Mouse (Mus musculus) thymus, postnatal 14 days (tissue): ENCODE data around the gene Syf2.
A peak's percentile ranks its signal among the peaks of the same experiment; 100 is the strongest.

Experiments used
- DNase-seq: peaks from one replicate; pipeline ENCODE4 v3.0.0; 2021

Gene Syf2

DNA sequence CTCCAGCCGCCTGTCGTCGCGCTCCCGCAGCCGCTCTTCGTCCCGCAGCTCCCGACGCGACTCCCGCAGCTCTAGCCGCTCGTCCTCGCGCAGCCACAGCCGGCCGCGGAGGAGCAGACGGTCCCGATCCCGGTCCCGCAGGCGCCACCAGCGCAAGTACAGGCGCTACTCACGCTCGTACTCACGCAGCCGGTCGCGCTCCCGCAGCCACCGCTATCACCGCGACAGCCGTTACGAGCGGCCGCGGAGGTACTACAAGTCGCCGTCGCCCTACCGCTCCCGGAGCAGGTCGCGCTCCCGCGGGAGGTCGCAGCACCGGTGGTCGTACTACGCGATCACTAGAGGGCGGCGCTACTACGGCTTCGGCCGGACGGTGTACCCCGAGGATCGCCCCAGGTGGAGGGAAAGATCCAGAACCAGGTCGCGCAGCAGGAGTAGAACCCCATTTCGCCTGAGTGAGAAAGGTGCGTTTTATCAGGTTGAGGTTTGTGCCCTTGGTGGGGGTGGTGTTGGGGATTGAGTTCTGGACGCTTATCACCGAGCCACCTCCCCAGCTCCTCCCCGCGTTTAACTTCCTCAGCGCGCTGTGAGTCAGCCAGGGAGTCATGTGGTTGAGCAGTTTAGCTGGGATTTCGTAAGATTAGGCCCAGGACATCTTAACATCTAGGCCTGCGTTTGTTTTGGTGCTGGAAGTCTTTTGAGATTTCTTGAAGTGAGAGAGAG is 6.5 kb upstream of the Syf2 start:
- peak; percentile 61 for DNase-seq

DNA sequence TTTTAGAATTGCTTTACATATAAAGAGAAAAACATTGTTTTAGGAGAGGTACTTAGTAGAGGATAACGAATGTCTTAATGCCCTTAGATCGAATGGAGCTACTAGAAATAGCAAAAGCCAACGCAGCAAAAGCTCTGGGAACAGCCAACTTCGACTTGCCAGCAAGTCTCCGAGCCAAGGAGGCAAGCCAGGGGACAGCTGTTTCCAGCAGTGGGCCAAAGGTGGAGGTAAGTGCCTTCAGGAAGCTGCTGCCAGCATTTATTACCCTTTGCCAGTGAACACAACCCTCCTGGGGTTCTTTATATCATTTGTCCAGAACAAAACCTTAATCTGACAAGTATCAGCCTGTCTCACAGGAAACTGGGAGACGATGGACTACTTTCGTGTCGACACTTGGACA is 5.5 kb upstream of the Syf2 start:
- no peak for DNase-seq

DNA sequence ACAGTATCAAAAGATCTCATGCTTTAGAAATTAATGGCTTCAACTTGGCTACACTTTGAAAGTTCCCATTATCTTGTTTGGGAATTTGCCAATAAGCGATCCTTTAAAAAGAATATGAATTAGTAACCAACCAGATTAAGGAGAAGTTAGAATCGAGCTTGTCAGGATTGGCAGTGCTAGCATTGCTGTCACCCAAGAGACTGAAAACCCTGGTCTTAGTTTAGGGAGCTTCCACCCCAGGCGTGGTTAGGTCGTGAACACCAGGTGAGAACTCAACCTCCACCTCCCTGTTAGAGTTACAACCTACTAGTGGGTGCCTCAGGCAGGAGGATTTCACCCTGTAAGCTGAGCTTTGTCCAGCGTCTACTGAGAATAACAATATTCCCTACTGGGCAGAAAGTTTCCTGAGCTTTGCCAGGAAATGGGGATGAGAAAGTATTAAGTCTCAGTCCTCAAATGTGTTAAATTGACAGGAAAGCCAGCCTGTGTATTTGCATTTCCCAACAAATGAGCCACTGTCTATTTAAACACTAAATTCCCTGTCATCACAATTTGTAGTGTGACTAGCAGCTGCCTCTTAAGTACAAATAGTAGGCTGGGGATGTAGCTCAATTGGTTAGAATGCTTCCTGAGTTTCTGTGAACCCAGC is 2.8 kb upstream of the Syf2 start:
- DNase-seq = no peak

GRCm38 (mm10) chr4:134928464-134928836 is 2.2 kb upstream of the Syf2 start:
- no peak for DNase-seq

GRCm38 (mm10) chr4:134929536-134929935 is 1.2 kb upstream of the Syf2 start:
- peak; percentile 48 for DNase-seq

GRCm38 (mm10) chr4:134930190-134930589 is 508 bp upstream of the Syf2 start:
- DNase-seq = no peak

DNA sequence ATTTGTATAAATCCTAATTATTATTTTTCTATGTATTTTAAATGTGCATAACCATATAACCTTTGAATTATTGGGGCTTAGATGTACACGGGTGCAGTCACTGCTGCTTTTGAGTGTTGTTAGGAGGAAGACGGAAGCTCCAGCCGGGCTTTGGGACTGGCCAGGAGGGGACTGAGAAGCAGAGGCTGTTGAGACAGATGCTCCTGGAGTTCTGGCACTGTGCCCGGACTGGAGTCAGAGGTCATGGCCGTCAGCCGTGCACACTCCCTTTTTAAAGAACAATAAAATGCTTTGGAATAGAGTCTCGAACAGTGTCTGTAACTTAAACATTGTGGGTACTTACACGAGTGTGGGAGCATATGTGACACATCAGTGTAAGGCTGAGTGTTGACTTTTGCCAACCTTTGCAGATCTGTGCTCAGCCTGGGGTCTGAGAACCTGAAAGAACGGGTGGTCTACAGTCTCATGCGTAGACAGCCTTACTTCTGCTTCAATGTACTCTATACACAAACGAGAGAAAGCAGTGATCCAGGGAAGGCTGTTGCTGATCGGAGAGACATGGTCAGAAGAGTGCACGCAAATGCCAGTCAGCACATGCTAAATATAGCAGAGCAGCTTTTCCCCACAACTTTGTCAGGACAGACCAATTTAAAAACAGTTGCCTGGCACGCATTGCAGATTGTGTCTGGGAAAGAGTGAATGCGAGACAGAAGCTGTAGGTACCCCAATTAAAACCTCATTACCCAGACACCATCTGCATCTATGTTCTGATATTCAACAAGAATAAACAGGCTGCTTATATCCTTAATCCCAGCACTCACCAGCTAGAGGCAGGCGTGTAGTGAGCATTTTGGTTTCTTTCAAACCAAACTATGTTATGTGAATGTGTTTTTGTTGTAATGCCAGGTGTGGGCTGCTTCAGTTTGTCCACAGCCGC is 6.8 kb downstream of the Syf2 start:
- DNase-seq = no peak

- no peak for DNase-seq
Measured at GRCm38 (mm10) chr4:134939900-134940299, 9.2 kb downstream of the Syf2 start.

- no peak for DNase-seq
Measured at GRCm38 (mm10) chr4:134943758-134944538, 13.2 kb downstream of the Syf2 start.

- DNase-seq = peak; percentile 63
Measured at GRCm38 (mm10) chr4:134946024-134946744, 15.5 kb downstream of the Syf2 start.

DNA sequence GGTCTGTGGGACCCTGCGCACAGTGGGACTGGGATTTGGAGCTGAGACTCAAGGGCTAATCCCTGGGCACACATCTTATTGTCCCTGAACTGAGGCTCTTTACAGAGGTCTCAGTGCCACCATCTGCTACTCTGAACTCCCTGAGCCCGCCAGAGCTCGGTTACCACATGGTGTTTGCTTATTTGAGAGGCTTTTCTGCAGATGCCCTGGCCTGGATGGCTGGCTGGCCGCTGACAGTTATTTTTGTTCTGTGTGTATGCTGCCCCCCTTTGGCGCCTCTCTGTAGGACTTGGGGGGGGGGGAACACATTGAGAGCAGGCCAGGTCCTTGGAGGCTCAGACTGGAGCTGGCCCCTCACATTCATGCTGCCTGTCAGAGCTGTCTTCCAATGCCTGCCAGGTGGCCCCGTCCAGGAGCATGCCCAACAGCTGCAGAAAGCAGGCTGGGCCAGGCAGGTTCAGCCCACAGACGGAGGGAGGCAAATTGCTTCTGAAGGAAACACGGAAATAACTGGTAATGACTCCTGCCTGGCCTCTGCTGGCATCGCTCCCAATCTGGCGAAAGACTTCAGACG is 19.9 kb downstream of the Syf2 start:
- DNase-seq = no peak

DNA sequence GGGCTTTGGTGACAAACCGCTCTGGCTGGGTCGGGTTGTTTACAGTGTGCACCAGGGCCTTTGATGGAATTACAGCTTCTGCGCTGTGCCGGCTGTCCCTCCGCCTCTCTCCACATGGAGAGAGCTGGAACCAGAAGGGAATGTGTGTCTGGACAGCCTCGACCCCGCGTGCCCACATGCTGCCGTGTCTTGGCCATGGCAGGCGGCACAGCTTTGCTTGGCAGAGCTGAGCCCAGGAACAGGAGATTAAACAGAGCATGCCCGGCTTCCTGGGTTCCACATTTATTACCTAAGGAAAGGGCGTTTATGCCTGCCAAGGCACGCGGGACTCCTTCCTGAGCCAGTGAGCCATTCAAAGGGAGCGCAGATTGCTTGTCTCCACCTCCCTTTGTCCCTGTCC is 23.8 kb downstream of the Syf2 start:
- DNase-seq = no peak

- no peak for DNase-seq
Measured at GRCm38 (mm10) chr4:134955196-134955595, 24.5 kb downstream of the Syf2 start.

DNA sequence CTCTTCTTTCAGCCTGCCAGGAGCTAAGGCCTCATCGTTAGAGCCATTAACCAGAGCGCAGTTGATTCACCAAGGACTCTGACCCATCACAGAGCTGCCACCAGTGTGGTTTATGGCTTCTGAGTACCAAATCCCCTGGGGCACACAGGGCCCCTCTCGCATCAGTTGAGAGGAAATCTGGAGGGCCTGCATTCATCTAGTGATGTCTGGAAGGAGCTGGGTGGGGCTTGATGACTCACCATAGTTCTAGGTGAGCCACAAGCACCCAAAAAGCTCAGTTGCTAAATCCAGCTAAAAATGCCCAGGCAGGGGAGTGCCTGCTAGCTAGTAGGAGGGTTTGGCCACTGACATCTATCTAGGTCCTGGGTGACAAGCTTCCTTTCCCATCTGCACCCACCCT is 25.1 kb downstream of the Syf2 start:
- DNase-seq = no peak

DNA sequence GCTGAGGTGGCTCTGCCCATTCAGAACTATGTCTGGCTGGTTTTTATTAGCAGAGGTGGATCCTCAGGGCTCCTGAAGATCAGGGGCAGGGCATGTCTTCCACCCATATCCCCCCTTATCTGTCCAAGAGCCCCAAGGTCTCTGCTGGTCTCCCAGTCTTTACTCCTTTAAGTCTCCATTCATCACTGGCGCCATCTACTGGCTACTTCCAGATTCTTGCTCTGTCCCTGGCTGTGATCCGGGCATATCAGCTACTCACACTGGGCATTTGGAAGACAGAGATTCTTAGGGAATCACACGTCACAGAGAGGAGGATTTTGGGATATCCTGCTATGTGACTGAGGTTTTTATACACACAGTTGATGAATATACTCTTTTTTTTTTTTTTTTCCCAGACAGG is 25.6 kb downstream of the Syf2 start:
- DNase-seq = peak; percentile 74

- DNase-seq = peak; percentile 71
Measured at GRCm38 (mm10) chr4:134963021-134963776, 32.5 kb downstream of the Syf2 start.

- no peak for DNase-seq
Measured at GRCm38 (mm10) chr4:134967887-134968604, 37.3 kb downstream of the Syf2 start.

DNA sequence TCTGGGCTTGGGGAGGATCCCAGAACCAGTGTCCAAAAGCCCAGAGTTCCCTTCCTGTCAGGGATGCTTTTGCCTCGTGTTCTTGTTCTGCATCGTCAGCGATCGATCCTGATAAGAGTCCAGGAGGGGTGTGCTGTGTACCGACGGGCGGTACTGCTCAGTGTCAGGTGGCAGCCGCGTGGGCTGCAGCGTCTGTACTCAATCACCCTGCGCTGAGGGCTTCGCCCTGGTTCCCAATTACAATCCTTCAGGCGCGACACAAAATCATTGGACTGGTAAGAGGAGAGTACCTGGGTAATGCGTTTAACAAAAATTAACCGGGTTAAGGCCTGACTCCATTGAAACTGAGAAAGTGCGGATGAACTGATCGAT is 37.9 kb downstream of the Syf2 start:
- no peak for DNase-seq

- DNase-seq = peak; percentile 18
Measured at GRCm38 (mm10) chr4:134975261-134975928, 44.7 kb downstream of the Syf2 start.

DNA sequence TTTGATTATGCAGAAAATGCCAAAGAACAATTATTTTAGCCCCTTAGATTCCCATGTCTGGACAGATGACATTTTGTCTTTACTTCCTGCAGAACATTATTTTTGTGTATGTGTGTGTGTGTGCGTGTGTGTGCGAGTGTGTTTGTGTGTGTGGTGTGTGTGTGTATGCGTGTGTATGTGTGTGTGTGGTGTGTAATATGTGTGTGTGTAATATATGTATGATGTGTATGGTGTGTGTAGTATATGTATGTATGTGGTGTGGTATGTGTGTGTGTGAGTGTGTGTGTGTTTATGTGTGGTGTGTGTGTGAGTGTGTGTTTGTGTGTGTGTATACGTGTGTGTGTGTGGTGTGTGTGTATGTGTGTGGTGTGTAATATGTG is 45.2 kb downstream of the Syf2 start:
- DNase-seq = no peak
